Mouse (Mus musculus) liver, embryonic 16.5 days (tissue): ENCODE measurements at regions not wholly inside any gene's neighbourhood (a gene's known extent, or its start where the extent isn't known, plus 50 kb on each side); places are given as distances from the start of the nearest gene placed in this dataset.

Experiments
- ATAC-seq: fragments of 200-750 bp; cut with Nextera tagmentation; 2 replicates; pipeline ENCODE4 v1.8.0; 2017; ENCODE audit warnings: low read depth, mild to moderate bottlenecking, moderate number of reproducible peaks, moderate library complexity
- H3K27ac ChIP-seq: fragments of 300-500 bp; sonication (generic); 2 replicates; pipeline ENCODE4 v1.5.1; 2014; ENCODE audit warnings: mild to moderate bottlenecking, low read length
- H3K27me3 ChIP-seq: fragments of 300-500 bp; sonication (generic); 2 replicates; pipeline ENCODE4 v1.6.1; 2014; ENCODE audit warnings: low read depth, low read length, mixed read lengths; ENCODE audit not compliant: control insufficient read depth, insufficient read depth
- H3K36me3 ChIP-seq: fragments of 300-500 bp; sonication (generic); 2 replicates; pipeline ENCODE4 v1.6.1; 2014; ENCODE audit warnings: mild to moderate bottlenecking; ENCODE audit not compliant: control insufficient read depth, insufficient read depth
- H3K4me1 ChIP-seq: fragments of 300-500 bp; sonication (generic); 2 replicates; pipeline ENCODE4 v1.6.1; 2014; ENCODE audit warnings: low read depth, low read length, mixed read lengths; ENCODE audit not compliant: control insufficient read depth
- H3K4me2 ChIP-seq: fragments of 300-500 bp; sonication (generic); 2 replicates; pipeline ENCODE4 v1.6.1; 2014; ENCODE audit warnings: low read depth, low read length, mixed read lengths
- H3K4me3 ChIP-seq: fragments of 300-500 bp; sonication (generic); 2 replicates; pipeline ENCODE4 v1.5.1; 2014; ENCODE audit warnings: low read depth, mild to moderate bottlenecking, low read length
- H3K9ac ChIP-seq: fragments of 300-500 bp; sonication (generic); 2 replicates; pipeline ENCODE4 v1.6.1; 2014; ENCODE audit warnings: low read depth, low read length
- H3K9me3 ChIP-seq: fragments of 300-500 bp; sonication (generic); replicated peaks from 2 replicates; pipeline ENCODE4 v1.6.1; 2016; ENCODE audit warnings: low read length; ENCODE audit not compliant: control insufficient read depth
- WGBS: fragments of 180-500 bp; shearing (Covaris S2); extraction: QIAGEN DNeasy Blood & Tissue Kit; methylation state at CpG from one replicate; pipeline ENCODE4 v1.1.7; 2014; ENCODE audit not compliant: insufficient replicate concordance; 5-methylcytosine and 5-hydroxymethylcytosine counted together

DNA sequence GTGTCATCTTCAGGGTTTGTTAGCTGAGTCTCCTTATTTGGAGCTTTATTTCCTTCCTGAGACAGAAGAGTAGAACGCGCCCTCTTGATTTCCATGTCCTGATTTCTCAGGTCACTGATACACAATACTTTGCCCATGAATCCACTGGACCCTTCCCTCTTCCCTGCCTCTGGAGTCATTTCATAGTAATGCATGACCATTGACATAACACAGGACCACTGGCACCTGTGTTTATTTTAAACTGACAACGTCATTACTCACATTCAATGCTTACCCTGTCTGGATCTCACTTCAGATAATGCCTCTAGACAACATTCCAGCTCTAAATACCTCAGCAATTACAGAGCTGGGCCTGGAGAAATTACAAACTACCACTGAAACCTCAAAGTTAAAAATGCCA lies 56.8 kb upstream of the Ptgs2 start:
- Histone ChIP-seq H3K27me3 (no peaks in the 10 kb centered on the region), H3K9me3 (no peaks in the 10 kb centered on the region), H3K4me2 (no peak overlapping the region), H3K36me3 (no peaks in the 10 kb centered on the region), H3K27ac (no peak overlapping the region), H3K9ac (no peak overlapping the region), H3K4me3 (no peak overlapping the region), H3K4me1 (no peaks in the 10 kb centered on the region)
- no peak for ATAC-seq
- WGBS, result 75% methylated on average over 3 of the region's 3 CpGs

DNA sequence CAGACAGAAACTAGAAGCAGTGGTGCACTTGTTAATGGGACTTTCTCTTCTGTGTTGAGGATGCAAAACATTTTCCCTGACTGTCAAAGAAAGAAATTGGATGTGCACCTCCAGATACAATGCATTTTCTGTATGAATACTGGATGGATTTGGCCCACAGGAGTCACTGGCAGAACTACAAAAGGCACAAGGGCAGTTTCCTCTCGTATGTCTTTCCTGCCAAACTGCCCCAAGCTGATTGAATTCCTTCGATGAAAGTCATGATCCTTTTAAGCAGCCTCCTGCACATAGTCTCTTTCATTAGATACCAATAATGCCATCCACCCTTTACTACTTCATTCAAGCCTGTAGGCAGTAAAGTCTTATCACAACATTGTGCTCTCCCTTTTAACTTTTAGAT lies 58.2 kb upstream of the Ptgs2 start:
- H3K27me3 ChIP-seq, result no peaks in the 10 kb centered on the region
- H3K9ac ChIP-seq, result no peak overlapping the region
- 49% methylated on average over 2 of the region's 2 CpGs for WGBS

DNA sequence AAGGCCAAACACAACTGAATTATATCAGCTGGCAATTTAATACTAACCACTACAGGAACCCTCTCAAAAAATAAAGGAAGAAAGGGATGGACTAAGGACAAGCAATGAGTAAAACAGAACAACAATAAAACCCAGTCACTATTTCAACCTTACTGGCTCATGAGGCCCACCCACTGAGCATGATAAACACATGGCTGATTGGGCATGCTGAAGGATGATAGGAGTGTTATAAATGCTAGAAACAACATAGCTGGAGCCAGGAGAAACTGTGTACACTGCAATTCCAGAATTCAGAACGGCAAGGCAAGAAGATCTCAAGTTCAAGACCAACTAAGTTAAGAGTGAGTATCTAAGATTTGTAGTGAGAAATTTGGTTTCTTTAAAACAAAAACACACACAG lies 66.1 kb upstream of the Ptgs2 start:
- Histone ChIP-seq H3K27me3 (no peaks in the 10 kb centered on the region), H3K27ac (no peak overlapping the region), H3K9me3 (no peaks in the 10 kb centered on the region), H3K4me3 (no peak overlapping the region), H3K4me2 (no peak overlapping the region), H3K4me1 (no peaks in the 10 kb centered on the region), H3K9ac (no peak overlapping the region), H3K36me3 (no peaks in the 10 kb centered on the region)
- WGBS, result 54% methylated on average over 1 of the region's 1 CpGs
- peak; percentile 58 for ATAC-seq

More for the DNA sequence above, 58.2 kb upstream of the Ptgs2 start:
- H3K36me3 ChIP-seq, result no peaks in the 10 kb centered on the region
- H3K27ac ChIP-seq, result no peak overlapping the region
- no peak overlapping the region for H3K4me3 ChIP-seq
- no peak overlapping the region for H3K4me2 ChIP-seq
- no peak for ATAC-seq
- H3K4me1 ChIP-seq, result no peaks in the 10 kb centered on the region
- no peaks in the 10 kb centered on the region for H3K9me3 ChIP-seq

DNA sequence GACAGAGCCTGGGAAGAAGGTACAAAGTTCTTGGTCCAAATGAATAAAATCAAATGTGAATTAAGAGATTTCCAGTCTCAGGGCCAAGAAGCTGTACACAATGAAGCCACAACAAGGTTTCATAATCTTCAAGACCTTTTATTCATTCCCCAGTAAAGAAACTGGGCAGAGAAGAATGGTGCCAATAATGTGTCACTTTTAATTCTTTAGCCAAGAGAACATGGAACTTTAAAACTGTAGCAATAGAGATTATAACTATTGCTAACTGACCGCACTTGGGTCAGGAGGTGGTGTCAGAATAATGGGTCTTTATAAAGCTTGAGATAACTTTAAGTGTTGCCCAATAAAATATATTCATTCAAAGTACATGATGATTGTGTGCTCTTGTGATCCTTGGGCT lies 68.1 kb upstream of the Ptgs2 start:
- Histone ChIP-seq H3K27ac (no peak overlapping the region), H3K27me3 (no peaks in the 10 kb centered on the region), H3K9me3 (no peaks in the 10 kb centered on the region), H3K4me2 (no peak overlapping the region), H3K9ac (no peak overlapping the region), H3K4me3 (no peak overlapping the region), H3K36me3 (no peaks in the 10 kb centered on the region), H3K4me1 (no peaks in the 10 kb centered on the region)
- WGBS, result 80% methylated on average over 1 of the region's 1 CpGs
- no peak for ATAC-seq

DNA sequence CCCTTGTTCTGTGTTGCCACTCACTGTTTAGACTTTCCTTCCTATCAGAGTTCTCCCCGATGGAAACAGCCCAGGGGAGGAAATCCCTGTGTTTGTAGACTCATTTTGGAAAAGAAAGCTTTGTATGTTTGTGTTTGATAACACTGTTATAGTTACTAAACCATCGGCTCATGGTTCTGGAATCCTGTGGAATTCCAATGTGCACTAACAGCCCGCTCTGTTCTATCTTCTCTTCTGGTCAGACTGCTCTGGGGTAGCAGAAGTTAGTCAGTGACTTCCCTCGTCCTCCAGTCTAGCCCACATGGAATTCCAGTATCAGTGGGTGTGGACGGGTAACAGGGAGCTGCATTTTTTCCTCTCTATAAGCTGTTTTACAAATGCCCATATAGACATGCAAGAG lies 66.2 kb upstream of the Pla2g4a start:
- Histone ChIP-seq H3K27ac (no peak overlapping the region), H3K4me2 (no peak overlapping the region), H3K36me3 (no peaks in the 10 kb centered on the region), H3K4me3 (no peak overlapping the region), H3K4me1 (no peaks in the 10 kb centered on the region), H3K9ac (no peak overlapping the region), H3K9me3 (no peaks in the 10 kb centered on the region), H3K27me3 (no peaks in the 10 kb centered on the region)
- ATAC-seq, result no peak
- WGBS, result 47% methylated on average over 5 of the region's 5 CpGs

DNA sequence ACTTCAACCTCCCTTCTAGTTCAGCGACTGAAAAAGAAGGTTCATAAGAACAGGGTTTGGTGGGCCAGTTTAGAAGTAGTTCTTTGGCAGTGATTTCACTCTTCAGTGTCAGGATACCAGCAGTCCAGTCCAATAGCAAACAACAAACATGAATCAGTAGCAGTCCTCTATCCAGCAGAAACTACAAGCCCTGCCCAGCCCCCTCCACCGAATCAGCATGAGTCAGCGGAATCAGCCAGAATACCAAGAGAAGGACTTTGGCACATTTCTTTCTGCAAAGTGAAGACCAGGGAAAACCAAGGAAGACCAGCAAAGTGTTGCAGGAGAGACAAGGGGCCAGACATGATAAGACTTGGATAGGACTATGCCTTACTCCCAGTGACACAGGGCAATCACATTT lies 65.1 kb upstream of the Pla2g4a start:
- Histone ChIP-seq H3K4me1 (no peaks in the 10 kb centered on the region), H3K9ac (no peak overlapping the region), H3K4me3 (no peak overlapping the region), H3K9me3 (no peaks in the 10 kb centered on the region), H3K27me3 (no peaks in the 10 kb centered on the region), H3K4me2 (no peak overlapping the region), H3K36me3 (no peaks in the 10 kb centered on the region), H3K27ac (no peak overlapping the region)
- 66% methylated on average over 3 of the region's 3 CpGs for WGBS
- peak; percentile 63; the same call in 1 of the 2 replicates for ATAC-seq

DNA sequence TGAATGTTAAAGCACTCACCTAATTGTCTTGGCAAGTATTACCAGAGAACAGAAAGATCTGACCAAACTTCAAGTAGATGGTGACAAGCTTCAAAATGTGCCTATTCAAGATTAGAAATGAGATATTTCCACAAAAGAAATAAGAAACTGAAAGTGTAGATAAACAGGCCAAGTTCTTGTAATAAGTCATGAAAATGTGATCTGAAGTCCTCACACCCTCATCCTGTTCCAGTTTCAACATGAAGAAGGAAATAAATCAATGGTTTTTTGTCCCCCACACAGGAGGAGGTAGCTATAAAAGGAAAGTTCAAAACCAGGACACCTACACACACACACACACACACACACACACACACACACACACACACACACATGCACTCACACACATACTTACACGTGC lies 54.1 kb upstream of the Pla2g4a start:
- no peak for ATAC-seq
- Histone ChIP-seq H3K9ac (no peak overlapping the region), H3K4me1 (no peaks in the 10 kb centered on the region), H3K4me2 (no peak overlapping the region), H3K36me3 (no peaks in the 10 kb centered on the region), H3K9me3 (no peaks in the 10 kb centered on the region), H3K27me3 (no peaks in the 10 kb centered on the region), H3K27ac (no peak overlapping the region), H3K4me3 (no peak overlapping the region)
- 50% methylated on average over 1 of the region's 1 CpGs for WGBS

DNA sequence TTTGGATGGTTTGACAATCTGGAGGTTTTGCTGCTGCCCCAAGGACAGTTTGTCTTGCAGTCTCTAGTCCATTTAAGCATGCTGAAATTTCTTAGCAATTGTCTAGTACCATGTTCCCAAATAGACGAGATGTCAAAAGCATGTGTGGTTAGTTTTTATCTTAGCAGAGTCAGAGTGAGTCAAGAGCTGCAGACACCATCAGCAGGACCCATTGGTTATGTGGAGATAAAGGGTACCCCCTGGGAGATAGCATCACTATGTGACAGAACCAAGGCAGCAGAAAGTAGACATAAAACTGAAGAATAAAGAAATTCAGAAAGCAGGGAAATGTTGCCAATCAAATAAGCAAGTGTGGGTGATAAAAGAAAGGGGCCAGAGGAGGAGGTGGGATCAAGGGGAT lies 51.4 kb upstream of the Pla2g4a start:
- H3K9me3 ChIP-seq, result no peaks in the 10 kb centered on the region
- ATAC-seq, result peak; percentile 48; the same call in 1 of the 2 replicates
- no peak overlapping the region for H3K4me3 ChIP-seq
- H3K36me3 ChIP-seq, result no peaks in the 10 kb centered on the region
- no peak overlapping the region for H3K9ac ChIP-seq
- 15% methylated on average over 1 of the region's 1 CpGs for WGBS
- H3K27ac ChIP-seq, result no peak overlapping the region
- no peak overlapping the region for H3K4me2 ChIP-seq
- H3K27me3 ChIP-seq, result no peaks in the 10 kb centered on the region
- H3K4me1 ChIP-seq, result no peaks in the 10 kb centered on the region
